Mouse (Mus musculus): ENCODE results near the gene Tmem174. TPM values are rescaled to one million over a fixed set of nuclear protein-coding genes. Genes with fewer than 3 reads are reported as not detected.

Tmem174 gene
- total and polyA plus RNA-seq, 2 experiments from 2014 or later, result not detected

- H3K36me3 ChIP-seq (ENCODE audit: insufficient read depth, low read length), result no peaks in the 10 kb centered on the region
- H3K4me1 ChIP-seq (ENCODE audit: insufficient read depth, low read length), result 0 out of 2 replicates have a peak, but pooled peaks cover 5% of the 10 kb centered on the region
- ATAC-seq (ENCODE audit: low FRiP score), result peak; percentile 65
- DNase-seq (ENCODE audit: low spot score), result peak; percentile 78
- TF ChIP-seq CTCF (IDR thresholded peaks at IDR 0.05), result peak; percentile 91
- H3K4me3 ChIP-seq (ENCODE audit: low read depth, low read length), result peak overlapping the region; percentile 40
- H3K9ac ChIP-seq (replicated peaks; ENCODE audit: low read length, poor library complexity, severe bottlenecking), result 0 out of 2 replicates have a peak overlapping the region, but pooled peaks have one; percentile 39
- peaks cover 49% of the 10 kb centered on the region for H3K27me3 ChIP-seq (ENCODE audit: insufficient read depth, low read length)
- no peaks in the 10 kb centered on the region for H3K9me3 ChIP-seq (ENCODE audit: low read length)
- peak overlapping the region; percentile 72 for H3K4me2 ChIP-seq (ENCODE audit: low read depth, low read length, poor library complexity, severe bottlenecking)
- no peak overlapping the region for H3K27ac ChIP-seq (ENCODE audit: low read depth, low read length)
- 1% methylated on average over 35 of the region's 35 CpGs for WGBS
These were observed 48.2 kb downstream of the Tmem174 start for GRCm38 (mm10) chr13:98588951-98589501.

DNA sequence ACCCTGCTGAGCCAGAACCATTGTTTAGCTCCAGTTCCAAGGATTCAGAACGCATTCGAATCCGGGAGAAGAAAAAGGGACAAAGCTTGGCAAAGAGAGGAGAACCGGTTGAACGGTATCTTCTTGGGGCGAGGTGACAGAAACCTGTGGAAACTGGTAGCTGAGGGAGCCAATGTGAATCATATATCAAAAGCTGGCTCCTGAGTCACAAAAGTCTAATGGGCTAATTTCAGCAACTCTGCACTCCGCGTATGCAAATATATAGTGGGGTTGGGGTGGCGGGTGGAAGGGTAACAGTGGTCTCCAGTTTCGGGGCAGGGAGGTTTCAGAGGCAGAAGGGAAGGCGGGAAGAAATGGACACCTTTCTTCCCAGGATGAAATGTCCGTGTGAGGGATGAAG is 48.7 kb downstream of the Tmem174 start:
- WGBS, result 3% methylated on average over 12 of the region's 12 CpGs
- 0 out of 2 replicates have a peak overlapping the region, but pooled peaks have one; percentile 39 for H3K9ac ChIP-seq (replicated peaks; ENCODE audit: low read length, poor library complexity, severe bottlenecking)
- no peaks in the 10 kb centered on the region for H3K36me3 ChIP-seq (ENCODE audit: insufficient read depth, low read length)
- H3K9me3 ChIP-seq (ENCODE audit: low read length), result no peaks in the 10 kb centered on the region
- peak overlapping the region; percentile 40 for H3K4me3 ChIP-seq (ENCODE audit: low read depth, low read length)
- no peak for DNase-seq (ENCODE audit: low spot score)
- no peak overlapping the region for H3K27ac ChIP-seq (ENCODE audit: low read depth, low read length)
- no peak for TF ChIP-seq CTCF (IDR thresholded peaks at IDR 0.05)
- H3K27me3 ChIP-seq (ENCODE audit: insufficient read depth, low read length), result peaks cover 54% of the 10 kb centered on the region
- peak overlapping the region; percentile 72 for H3K4me2 ChIP-seq (ENCODE audit: low read depth, low read length, poor library complexity, severe bottlenecking)
- no peak for ATAC-seq (ENCODE audit: low FRiP score)
- H3K4me1 ChIP-seq (ENCODE audit: insufficient read depth, low read length), result 0 out of 2 replicates have a peak, but pooled peaks cover 5% of the 10 kb centered on the region

DNA sequence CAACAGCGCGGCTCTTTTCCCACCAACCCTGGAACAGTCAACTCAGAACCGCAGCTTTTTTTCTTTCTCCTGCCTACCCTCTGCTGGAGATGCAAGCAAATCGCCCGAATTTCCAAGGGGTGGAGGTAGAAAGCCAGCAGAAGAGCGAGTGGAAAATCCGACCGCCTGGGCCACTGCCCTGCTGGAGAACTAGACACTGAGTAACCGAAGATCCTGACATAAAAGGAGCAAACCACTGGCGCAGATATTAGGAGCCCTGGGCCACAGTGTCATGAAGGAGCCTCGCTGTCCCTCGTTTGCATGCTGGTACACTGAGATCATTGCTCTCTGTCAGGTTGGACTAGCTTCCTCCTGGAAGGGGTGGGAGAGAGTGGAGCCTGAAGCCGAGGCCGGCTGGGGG is 49.6 kb downstream of the Tmem174 start:
- under 1% methylated on average over 14 of the region's 14 CpGs for WGBS
- Histone ChIP-seq H3K4me1 (ENCODE audit: insufficient read depth, low read length) (0 out of 2 replicates have a peak, but pooled peaks cover 5% of the 10 kb centered on the region), H3K27me3 (ENCODE audit: insufficient read depth, low read length) (peaks cover 54% of the 10 kb centered on the region), H3K4me3 (ENCODE audit: low read depth, low read length) (no peak overlapping the region), H3K9ac (replicated peaks; ENCODE audit: low read length, poor library complexity, severe bottlenecking) (no peak overlapping the region), H3K9me3 (ENCODE audit: low read length) (no peaks in the 10 kb centered on the region), H3K27ac (ENCODE audit: low read depth, low read length) (no peak overlapping the region), H3K4me2 (ENCODE audit: low read depth, low read length, poor library complexity, severe bottlenecking) (peak overlapping the region; percentile 5; the same call in 1 of the 2 replicates), H3K36me3 (ENCODE audit: insufficient read depth, low read length) (no peaks in the 10 kb centered on the region)
- 0 out of 2 replicates have a peak, but pooled peaks have one; percentile 27 for ATAC-seq (ENCODE audit: low FRiP score)
- TF ChIP-seq CTCF (IDR thresholded peaks at IDR 0.05), result peak; percentile 57
- peak; percentile 50 for DNase-seq (ENCODE audit: low spot score)

GRCm38 (mm10) chr13:98586817-98587575 is 50.2 kb downstream of the Tmem174 start:
- DNase-seq (ENCODE audit: low spot score) (no peak), ATAC-seq (ENCODE audit: low FRiP score) (no peak)
- H3K4me2 ChIP-seq (ENCODE audit: low read depth, low read length, poor library complexity, severe bottlenecking), result peak overlapping the region; percentile 12; the same call in 1 of the 2 replicates

More at GRCm38 (mm10) chr13:98586817-98587575, 50.2 kb downstream of the Tmem174 start:
- Histone ChIP-seq H3K9ac (replicated peaks; ENCODE audit: low read length, poor library complexity, severe bottlenecking) (no peak overlapping the region), H3K9me3 (ENCODE audit: low read length) (no peaks in the 10 kb centered on the region), H3K4me3 (ENCODE audit: low read depth, low read length) (no peak overlapping the region), H3K27me3 (ENCODE audit: insufficient read depth, low read length) (peaks cover 54% of the 10 kb centered on the region), H3K27ac (ENCODE audit: low read depth, low read length) (no peak overlapping the region), H3K36me3 (ENCODE audit: insufficient read depth, low read length) (no peaks in the 10 kb centered on the region), H3K4me1 (ENCODE audit: insufficient read depth, low read length) (0 out of 2 replicates have a peak, but pooled peaks cover 5% of the 10 kb centered on the region)
- 19% methylated on average over 17 of the region's 17 CpGs for WGBS
- TF ChIP-seq CTCF (IDR thresholded peaks at IDR 0.05), result no peak

Other genes starting within 250 kb of the Tmem174 start
- not detected in 2 replicates for gene Gm10320, start 145.4 kb downstream of the Tmem174 start, total RNA-seq (2014; rRNA removed)
- gene Gm10320, start 145.4 kb downstream of the Tmem174 start, polyA plus RNA-seq (2015; fragmentation: Nextera tagmentation; extraction: Ambion mirVana), result 0.43 and 1.2 TPM in 2 replicates
- gene Tmem171, start 57.4 kb upstream of the Tmem174 start, total RNA-seq (2014; rRNA removed), result not detected in 2 replicates
- 0.15 TPM in 1 of 2 replicates, not detected in the other for gene Tmem171, start 57.4 kb upstream of the Tmem174 start, polyA plus RNA-seq (2015; fragmentation: Nextera tagmentation; extraction: Ambion mirVana)
- 16.4 and 27.0 TPM in 2 replicates for gene Fcho2, start 178.0 kb upstream of the Tmem174 start, total RNA-seq (2014; rRNA removed)
- gene Fcho2, start 178.0 kb upstream of the Tmem174 start, polyA plus RNA-seq (2015; fragmentation: Nextera tagmentation; extraction: Ambion mirVana), result 12.9 and 15.1 TPM in 2 replicates

Measured in midbrain, postnatal 0 days (tissue).